Mouse (Mus musculus) CH12.LX (cell line): ENCODE results near the gene Sec14l1. TPM values are rescaled to one million over a fixed set of nuclear protein-coding genes. Genes with fewer than 3 reads are reported as not detected.

Experiments used
- DNase-seq: peaks from one replicate; pipeline ENCODE4 v3.0.0-alpha.2; 2013; ENCODE audit errors: extremely low read depth
- H3K27ac ChIP-seq: 2 replicates; pipeline ENCODE4 v1.5.1; 2012; ENCODE audit warnings: low read depth, mild to moderate bottlenecking, control low read depth, moderate library complexity; ENCODE audit not compliant: insufficient read depth
- H3K27me3 ChIP-seq: replicated peaks from 2 replicates; pipeline ENCODE3; 2012; ENCODE audit warnings: inconsistent platforms
- H3K36me3 ChIP-seq, 2 experiments: replicated peaks in 1 of 2; 2 replicates each; pipeline versions ENCODE3 to v1.6.1; 2012; ENCODE audit warnings: inconsistent platforms in 1 of 2, low read length in 1 of 2, mild to moderate bottlenecking in 1 of 2, mixed read lengths in 1 of 2, moderate library complexity in 1 of 2; ENCODE audit not compliant: control insufficient read depth in 1 of 2, insufficient read depth in 1 of 2
- H3K4me1 ChIP-seq, 2 experiments: 2 replicates each; pipeline ENCODE4 v1.6.1; 2012; ENCODE audit warnings: inconsistent platforms in 1 of 2, moderate library complexity in 1 of 2; ENCODE audit not compliant: insufficient read depth in 2 of 2, control insufficient read depth in 1 of 2
- H3K4me2 ChIP-seq: 2 replicates; pipeline ENCODE4 v1.6.1; 2012; ENCODE audit warnings: low read depth, mild to moderate bottlenecking, control low read depth; ENCODE audit not compliant: poor library complexity, insufficient read depth, severe bottlenecking
- H3K4me3 ChIP-seq, 3 experiments: fragments of 150-350 bp in 1 of 3; sonication (generic) in 1 of 3; replicated peaks in 1 of 3; 2 replicates each; pipeline versions ENCODE3 to v1.5.1; 2011 to 2012; ENCODE audit warnings: low read depth in 2 of 3, low read length in 2 of 3, mild to moderate bottlenecking in 2 of 3, moderate library complexity in 2 of 3, control low read depth in 1 of 3, improper control_type of control experiment in 1 of 3, inconsistent platforms in 1 of 3, mixed read lengths in 1 of 3; ENCODE audit not compliant: poor library complexity in 1 of 3
- H3K79me2 ChIP-seq: replicated peaks from 2 replicates; pipeline ENCODE4 v1.6.1; 2012; ENCODE audit warnings: mild to moderate bottlenecking, moderate library complexity; ENCODE audit not compliant: control insufficient read depth, poor library complexity, insufficient read depth, severe bottlenecking; ENCODE audit errors: extremely low read depth
- H3K9ac ChIP-seq: 2 replicates; pipeline ENCODE4 v1.6.1; 2012; ENCODE audit warnings: low read depth, mild to moderate bottlenecking, control low read depth, moderate library complexity; ENCODE audit not compliant: insufficient read depth
- H3K9me3 ChIP-seq: replicated peaks from 2 replicates; pipeline ENCODE3; 2012; ENCODE audit warnings: low read length, inconsistent platforms, mixed read lengths
- BHLHE40 ChIP-seq: IDR thresholded peaks from 2 replicates; pipeline ENCODE4 v1.6.1; 2011; ENCODE audit warnings: mild to moderate bottlenecking, low read depth, low read length, improper control_type of control experiment
- ELF1 ChIP-seq: IDR thresholded peaks from 2 replicates; pipeline ENCODE4 v1.6.1; 2014; ENCODE audit warnings: low read depth, mild to moderate bottlenecking, inconsistent platforms, low read length, improper control_type of control experiment
- ETS1 ChIP-seq: conservative IDR thresholded peaks from 2 replicates; pipeline ENCODE4 v1.6.1; 2012; ENCODE audit warnings: low read depth, mild to moderate bottlenecking, inconsistent platforms, low read length, improper control_type of control experiment, moderate library complexity
- JUN ChIP-seq: IDR thresholded peaks from 2 replicates; pipeline ENCODE4 v1.6.1; 2011; ENCODE audit warnings: low read depth, mild to moderate bottlenecking, low read length, improper control_type of control experiment, moderate library complexity; ENCODE audit not compliant: insufficient read depth
- MAFK ChIP-seq: IDR thresholded peaks from 2 replicates; pipeline ENCODE4 v1.6.1; 2011; ENCODE audit warnings: low read length, improper control_type of control experiment; ENCODE audit not compliant: insufficient replicate concordance
- MEF2A ChIP-seq: IDR thresholded peaks from 2 replicates; pipeline ENCODE4 v1.6.1; 2014; ENCODE audit warnings: low read depth, mild to moderate bottlenecking, inconsistent platforms, low read length, improper control_type of control experiment, borderline replicate concordance
- POLR2A ChIP-seq: IDR thresholded peaks from 2 replicates; pipeline ENCODE4 v1.6.1; 2011; ENCODE audit warnings: low read depth, mild to moderate bottlenecking, improper control_type of control experiment, low read length
- SIN3A ChIP-seq: IDR thresholded peaks from 2 replicates; pipeline ENCODE4 v1.6.1; 2012; ENCODE audit warnings: low read length, improper control_type of control experiment, inconsistent platforms
- SMC3 ChIP-seq: IDR thresholded peaks from 2 replicates; pipeline ENCODE4 v1.6.1; 2011; ENCODE audit warnings: low read depth, low read length, improper control_type of control experiment
- TCF12 ChIP-seq: IDR thresholded peaks from 2 replicates; pipeline ENCODE4 v1.6.1; 2014; ENCODE audit warnings: low read depth, mild to moderate bottlenecking, inconsistent platforms, low read length, improper control_type of control experiment
- UBTF ChIP-seq: IDR thresholded peaks from 2 replicates; pipeline ENCODE4 v1.6.1; 2012; ENCODE audit warnings: low read depth, mild to moderate bottlenecking, inconsistent platforms, low read length, improper control_type of control experiment, moderate library complexity
- USF1 ChIP-seq: IDR thresholded peaks from 2 replicates; pipeline ENCODE4 v1.6.1; 2014; ENCODE audit warnings: low read depth, mild to moderate bottlenecking, inconsistent platforms, low read length, improper control_type of control experiment
- ZC3H11A ChIP-seq: IDR thresholded peaks from 2 replicates; pipeline ENCODE4 v1.6.1; 2012; ENCODE audit warnings: low read depth, mild to moderate bottlenecking, inconsistent platforms, low read length, improper control_type of control experiment
- ZMIZ1 ChIP-seq: IDR thresholded peaks from 2 replicates; pipeline ENCODE4 v1.6.1; 2012; ENCODE audit warnings: low read depth, mild to moderate bottlenecking, inconsistent platforms, low read length, improper control_type of control experiment
- dilution Hi-C: fragments of 300-500 bp; cut with MboI; formaldehyde crosslinking; loops from 2 replicates; pipeline ENCODE4 v1.14.3; 2020; ENCODE audit warnings: low sequenced_read_pairs; ENCODE audit not compliant: extremely low pct_unique_long_range_greater_than_20kb, extremely low pct_ligation_motif_present
- in situ Hi-C: fragments of 300-500 bp; cut with MboI; formaldehyde crosslinking; loops from 3 replicates; pipeline ENCODE4 v1.14.3; 2019; ENCODE audit warnings: low sequenced_read_pairs, low pct_ligation_motif_present, low pct_unique_long_range_greater_than_20kb, mixed read lengths
- polyA plus RNA-seq: library from polyadenylated mRNA; unstranded; fragments of >175 nt; gene quantifications from 2 replicates; pipeline ENCODE4 v1.2.1, GENCODE M21; 2012; ENCODE audit warnings: low read depth; ENCODE audit not compliant: insufficient read length
- total RNA-seq, 2 experiments: library from RNA; depleted of rRNA; stranded (reverse); fragments of 300-350 nt in 1 of 2; fragments of >200 nt in 1 of 2; gene quantifications; 2 replicates each; pipeline ENCODE4 v1.2.3; 2012 to 2014

Sec14l1 gene
- total and polyA plus RNA-seq, 3 experiments, result 18.5 to 28.2 (median 21.5) TPM

DNA sequence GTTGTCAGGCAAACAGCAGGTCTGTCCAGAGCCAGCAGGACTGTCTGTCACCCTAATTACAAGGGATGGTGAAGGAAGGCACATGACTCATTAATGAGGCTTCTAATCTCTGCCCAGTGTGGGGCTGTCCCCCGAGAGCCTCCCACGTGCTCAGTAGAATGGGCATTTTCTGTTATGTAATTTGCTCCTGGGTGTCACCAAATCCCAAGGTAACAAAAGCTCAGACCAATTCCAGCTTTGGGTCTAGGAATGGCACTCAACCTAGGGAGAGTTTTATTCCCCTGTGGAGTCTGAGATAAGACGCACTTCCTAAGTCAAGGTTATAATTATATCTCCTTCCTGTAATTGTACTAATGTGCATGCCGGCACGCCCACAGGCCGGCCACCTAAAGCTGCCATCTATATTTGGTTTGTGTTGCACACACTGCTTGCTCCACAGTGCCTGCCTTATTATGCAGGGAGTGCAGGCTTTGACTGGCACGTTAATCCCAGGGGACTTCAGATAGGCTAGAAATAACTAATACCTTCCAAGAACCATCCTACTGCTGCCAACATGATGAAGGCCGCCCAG is 13.5 kb upstream of the Sec14l1 start (continued):
- no peak for TF ChIP-seq UBTF
- TF ChIP-seq JUN, result no peak
- peak; percentile 93 for TF ChIP-seq BHLHE40
- peak; percentile 38 for TF ChIP-seq USF1
- no peak for TF ChIP-seq ZC3H11A
- TF ChIP-seq MEF2A, result peak; percentile 74; the same call in 1 of the 2 replicates
- no peak for TF ChIP-seq ZMIZ1
- TF ChIP-seq MAFK, result no peak

DNA sequence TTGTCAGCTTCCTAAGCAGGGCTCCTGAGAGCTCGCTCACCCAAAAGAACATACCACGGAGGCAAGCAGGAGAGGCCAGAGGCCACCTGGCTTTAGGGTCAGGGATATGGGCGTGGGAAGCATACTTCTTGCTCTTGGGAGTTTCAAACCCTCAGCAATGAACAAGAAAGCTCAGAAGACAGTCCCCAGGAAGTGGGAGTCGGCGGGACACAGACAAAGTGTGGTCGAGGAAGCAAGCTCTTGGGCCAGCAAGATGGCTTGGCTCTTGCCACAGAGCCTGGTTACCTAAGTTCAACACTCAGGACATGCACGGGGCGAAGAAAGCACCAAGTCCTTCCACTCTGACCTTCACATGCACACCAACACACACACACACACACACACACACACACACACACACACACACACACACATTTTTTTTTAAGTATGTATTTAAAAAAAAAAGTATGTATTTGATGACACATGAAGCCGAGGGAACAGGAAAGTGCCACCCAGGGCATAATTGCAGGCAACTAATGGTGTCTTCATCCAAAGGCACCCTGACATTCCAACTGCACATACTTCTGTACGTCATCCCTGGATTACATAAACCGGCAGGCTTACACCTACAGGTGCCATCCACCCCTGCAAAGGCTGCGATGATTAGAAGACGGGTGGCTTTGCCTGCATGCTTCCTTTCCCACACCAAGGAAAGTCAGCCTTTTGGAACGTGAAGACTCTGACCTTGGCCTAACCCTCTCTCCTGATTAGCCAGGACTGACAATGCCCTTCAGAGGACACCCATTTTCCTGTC is 12.8 kb upstream of the Sec14l1 start:
- TF ChIP-seq ELF1 (no peak), SMC3 (no peak)
- DNase-seq, result no peak
- Histone ChIP-seq H3K79me2 (no peaks in the 10 kb centered on the region), H3K9me3 (peaks cover 4% of the 10 kb centered on the region), H3K9ac (no peak overlapping the region), H3K4me2 (0 out of 2 replicates have a peak overlapping the region, but pooled peaks have one; percentile 1), H3K4me3 (no peak overlapping the region), H3K27ac (no peak overlapping the region), H3K27me3 (peaks cover 11% of the 10 kb centered on the region), H3K4me1 (peaks cover 25 to 58% of the 10 kb centered on the region in 2 experiments), H3K36me3 (no peaks in the 10 kb centered on the region)
- dilution Hi-C loops (no loop called here), in situ Hi-C loops (no loop called here)

DNA sequence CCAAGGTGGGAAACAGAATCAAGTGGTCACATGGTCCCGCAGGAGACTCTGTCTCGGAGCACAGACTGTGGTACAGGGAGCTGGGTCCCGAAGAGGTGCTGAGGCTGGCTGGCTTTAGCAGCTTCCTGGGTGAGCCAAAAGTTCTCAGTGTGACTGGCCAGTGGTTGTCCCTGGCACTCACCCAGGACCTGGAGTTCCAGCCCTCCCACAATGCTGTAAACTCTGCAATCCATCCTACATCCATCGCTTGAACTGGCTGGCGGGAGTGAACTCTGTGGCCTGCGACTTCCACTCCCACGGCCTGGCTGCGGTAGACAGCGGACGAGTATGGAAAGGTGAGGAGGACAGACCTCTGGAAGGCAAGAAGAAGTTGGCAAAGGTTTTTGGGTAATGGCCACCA is 11.4 kb upstream of the Sec14l1 start:
- H3K9me3 ChIP-seq, result peaks cover 4% of the 10 kb centered on the region
- dilution Hi-C loops (no loop called here), in situ Hi-C loops (no loop called here)
- H3K27ac ChIP-seq, result no peak overlapping the region
- H3K27me3 ChIP-seq, result peaks cover 9% of the 10 kb centered on the region
- no peak for TF ChIP-seq SIN3A
- no peak for TF ChIP-seq ZC3H11A
- TF ChIP-seq ETS1, result no peak
- no peak for TF ChIP-seq TCF12
- TF ChIP-seq POLR2A, result no peak
- H3K79me2 ChIP-seq, result no peaks in the 10 kb centered on the region
- peaks cover 24 to 63% of the 10 kb centered on the region in 2 experiments for H3K4me1 ChIP-seq
- no peak overlapping the region for H3K4me3 ChIP-seq
- no peak overlapping the region for H3K4me2 ChIP-seq
- no peak for DNase-seq
- no peaks in the 10 kb centered on the region for H3K36me3 ChIP-seq
- H3K9ac ChIP-seq, result no peak overlapping the region
